Mouse (Mus musculus): Measurements from ENCODE around the gene Hck. TPM values are rescaled to one million over a fixed set of nuclear protein-coding genes. Genes with fewer than 3 reads are reported as not detected.

Hck gene
- polyA plus RNA-seq, 1 experiment from 2014 or later = 1.9 TPM

GRCm38 (mm10) chr2:153107046-153107766, 1.1 kb upstream of the Hck start:
- H3K4me2 ChIP-seq (ENCODE audit: low read length) = peak overlapping the region; percentile 75
- peak overlapping the region in 1 of 2 experiments; percentile 46; a peak in 3 of 4 replicates for H3K4me3 ChIP-seq (ENCODE audit: control insufficient read depth in 1 of 2, insufficient read depth in 1 of 2, low read depth in 1 of 2, low read length in 2 of 2)
- H3K9ac ChIP-seq (ENCODE audit: low read length) = no peak overlapping the region
- no peak for ATAC-seq (ENCODE audit: insufficient number of reproducible peaks, insufficient read depth, low FRiP score, low read depth)
- peaks cover 52% of the 10 kb centered on the region for H3K27me3 ChIP-seq (ENCODE audit: control insufficient read depth, insufficient read depth, low read length)
- H3K36me3 ChIP-seq (ENCODE audit: control insufficient read depth, insufficient read depth, low read length) = no peaks in the 10 kb centered on the region
- no peak overlapping the region for H3K27ac ChIP-seq (replicated peaks in 1 of 2; ENCODE audit: control insufficient read depth in 1 of 2, insufficient read depth in 1 of 2, low read depth in 2 of 2, low read length in 2 of 2)
- peaks cover 0 to 6% of the 10 kb centered on the region in 2 experiments; a peak in 2 of 4 replicates for H3K4me1 ChIP-seq (ENCODE audit: control insufficient read depth in 2 of 2, insufficient read depth in 2 of 2, low read length in 2 of 2)
- 36% methylated on average over 23 of the region's 23 CpGs for WGBS
- no peaks in the 10 kb centered on the region for H3K9me3 ChIP-seq (ENCODE audit: control insufficient read depth, low read length)

- Histone ChIP-seq H3K4me1 (ENCODE audit: control insufficient read depth in 2 of 2, insufficient read depth in 2 of 2, low read length in 2 of 2) (peaks cover 0 to 6% of the 10 kb centered on the region in 2 experiments; a peak in 2 of 4 replicates), H3K9me3 (ENCODE audit: control insufficient read depth, low read length) (no peaks in the 10 kb centered on the region), H3K27me3 (ENCODE audit: control insufficient read depth, insufficient read depth, low read length) (peaks cover 52% of the 10 kb centered on the region), H3K4me3 (ENCODE audit: control insufficient read depth in 1 of 2, insufficient read depth in 1 of 2, low read depth in 1 of 2, low read length in 2 of 2) (peak overlapping the region; percentile 6 to 46; a peak in 3 of 4 replicates), H3K4me2 (ENCODE audit: low read length) (peak overlapping the region; percentile 75), H3K27ac (replicated peaks in 1 of 2; ENCODE audit: control insufficient read depth in 1 of 2, insufficient read depth in 1 of 2, low read depth in 2 of 2, low read length in 2 of 2) (no peak overlapping the region), H3K36me3 (ENCODE audit: control insufficient read depth, insufficient read depth, low read length) (no peaks in the 10 kb centered on the region), H3K9ac (ENCODE audit: low read length) (no peak overlapping the region)
- no peak for ATAC-seq (ENCODE audit: insufficient number of reproducible peaks, insufficient read depth, low FRiP score, low read depth)
- WGBS = 1% methylated on average over 15 of the region's 15 CpGs
These were observed 466 bp upstream of the Hck start for GRCm38 (mm10) chr2:153107802-153108201.

GRCm38 (mm10) chr2:153109596-153109995, 1.3 kb downstream of the Hck start:
- no peak for ATAC-seq (ENCODE audit: insufficient number of reproducible peaks, insufficient read depth, low FRiP score, low read depth)
- no peak overlapping the region for H3K4me2 ChIP-seq (ENCODE audit: low read length)
- WGBS = 66% methylated on average over 7 of the region's 7 CpGs

DNA sequence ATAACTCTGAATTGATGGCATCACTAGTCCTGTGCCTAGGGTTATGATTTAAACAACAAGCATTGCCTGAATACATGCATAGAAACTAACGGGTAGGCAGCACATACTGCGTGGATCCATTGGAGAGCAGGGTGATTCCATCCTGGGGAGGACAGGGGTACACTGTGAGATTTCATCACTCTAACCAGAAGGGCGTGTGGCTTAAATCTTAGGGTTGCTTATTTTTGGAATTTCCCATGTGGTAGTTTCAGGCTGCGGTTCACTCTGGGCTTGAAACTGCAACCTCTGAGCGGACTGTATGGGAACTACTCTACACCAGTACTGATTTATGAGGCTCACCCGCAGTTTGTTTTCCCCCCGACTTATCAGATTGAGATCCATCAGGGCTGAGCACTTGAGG, 3.0 kb downstream of the Hck start:
- H3K27me3 ChIP-seq (ENCODE audit: control insufficient read depth, insufficient read depth, low read length) = peaks cover 51% of the 10 kb centered on the region

More at GRCm38 (mm10) chr2:153109596-153109995, 1.3 kb downstream of the Hck start:
- H3K4me1 ChIP-seq (ENCODE audit: control insufficient read depth in 2 of 2, insufficient read depth in 2 of 2, low read length in 2 of 2) = peaks cover 0 to 6% of the 10 kb centered on the region in 2 experiments; a peak in 2 of 4 replicates
- no peak overlapping the region for H3K9ac ChIP-seq (ENCODE audit: low read length)
- H3K36me3 ChIP-seq (ENCODE audit: control insufficient read depth, insufficient read depth, low read length) = no peaks in the 10 kb centered on the region
- H3K27me3 ChIP-seq (ENCODE audit: control insufficient read depth, insufficient read depth, low read length) = peaks cover 52% of the 10 kb centered on the region
- no peak overlapping the region for H3K27ac ChIP-seq (replicated peaks in 1 of 2; ENCODE audit: control insufficient read depth in 1 of 2, insufficient read depth in 1 of 2, low read depth in 2 of 2, low read length in 2 of 2)
- no peak overlapping the region for H3K4me3 ChIP-seq (ENCODE audit: control insufficient read depth in 1 of 2, insufficient read depth in 1 of 2, low read depth in 1 of 2, low read length in 2 of 2)
- H3K9me3 ChIP-seq (ENCODE audit: control insufficient read depth, low read length) = no peaks in the 10 kb centered on the region

GRCm38 (mm10) chr2:153115679-153116081, 7.4 kb downstream of the Hck start:
- no peaks in the 10 kb centered on the region for H3K4me1 ChIP-seq (ENCODE audit: control insufficient read depth in 2 of 2, insufficient read depth in 2 of 2, low read length in 2 of 2)
- 67% methylated on average over 4 of the region's 4 CpGs for WGBS
- no peak overlapping the region for H3K9ac ChIP-seq (ENCODE audit: low read length)
- no peak overlapping the region for H3K4me3 ChIP-seq (ENCODE audit: control insufficient read depth in 1 of 2, insufficient read depth in 1 of 2, low read depth in 1 of 2, low read length in 2 of 2)
- no peak overlapping the region for H3K4me2 ChIP-seq (ENCODE audit: low read length)
- no peak for ATAC-seq (ENCODE audit: insufficient number of reproducible peaks, insufficient read depth, low FRiP score, low read depth)
- H3K36me3 ChIP-seq (ENCODE audit: control insufficient read depth, insufficient read depth, low read length) = no peaks in the 10 kb centered on the region
- no peaks in the 10 kb centered on the region for H3K9me3 ChIP-seq (ENCODE audit: control insufficient read depth, low read length)
- no peak overlapping the region for H3K27ac ChIP-seq (replicated peaks in 1 of 2; ENCODE audit: control insufficient read depth in 1 of 2, insufficient read depth in 1 of 2, low read depth in 2 of 2, low read length in 2 of 2)
- H3K27me3 ChIP-seq (ENCODE audit: control insufficient read depth, insufficient read depth, low read length) = peaks cover 9% of the 10 kb centered on the region

More for the DNA sequence above, 3.0 kb downstream of the Hck start:
- no peak for ATAC-seq (ENCODE audit: insufficient number of reproducible peaks, insufficient read depth, low FRiP score, low read depth)
- no peak overlapping the region for H3K4me2 ChIP-seq (ENCODE audit: low read length)
- no peak overlapping the region for H3K9ac ChIP-seq (ENCODE audit: low read length)
- no peaks in the 10 kb centered on the region for H3K36me3 ChIP-seq (ENCODE audit: control insufficient read depth, insufficient read depth, low read length)
- H3K4me1 ChIP-seq (ENCODE audit: control insufficient read depth in 2 of 2, insufficient read depth in 2 of 2, low read length in 2 of 2) = peaks cover 0 to 6% of the 10 kb centered on the region in 2 experiments; a peak in 2 of 4 replicates
- H3K9me3 ChIP-seq (ENCODE audit: control insufficient read depth, low read length) = no peaks in the 10 kb centered on the region
- no peak overlapping the region for H3K4me3 ChIP-seq (ENCODE audit: control insufficient read depth in 1 of 2, insufficient read depth in 1 of 2, low read depth in 1 of 2, low read length in 2 of 2)
- no peak overlapping the region for H3K27ac ChIP-seq (replicated peaks in 1 of 2; ENCODE audit: control insufficient read depth in 1 of 2, insufficient read depth in 1 of 2, low read depth in 2 of 2, low read length in 2 of 2)
- WGBS = 73% methylated on average over 7 of the region's 7 CpGs

DNA sequence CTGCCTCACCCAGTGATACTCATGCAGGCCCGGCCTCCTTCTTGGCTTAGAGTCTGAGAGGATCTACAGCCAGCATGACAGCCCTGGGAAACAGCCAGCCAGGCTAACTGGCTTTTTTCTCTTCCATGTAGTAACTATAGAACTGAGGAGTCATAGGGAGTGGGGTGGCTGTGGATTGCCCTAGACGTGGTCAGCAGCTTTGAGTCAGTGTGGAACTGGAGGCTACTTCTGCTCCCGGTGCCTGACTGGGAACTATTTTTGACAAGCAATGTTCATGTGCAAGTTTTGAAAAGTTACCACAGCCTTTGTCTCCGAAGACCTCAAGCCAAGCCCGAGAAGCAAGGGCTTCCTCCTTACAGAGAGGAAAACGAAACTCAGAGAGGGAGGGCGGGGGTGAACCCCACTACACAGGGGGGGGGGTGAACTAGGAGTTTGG, 8.8 kb downstream of the Hck start:
- Histone ChIP-seq H3K27me3 (ENCODE audit: control insufficient read depth, insufficient read depth, low read length) (no peaks in the 10 kb centered on the region), H3K4me2 (ENCODE audit: low read length) (no peak overlapping the region), H3K27ac (replicated peaks in 1 of 2; ENCODE audit: control insufficient read depth in 1 of 2, insufficient read depth in 1 of 2, low read depth in 2 of 2, low read length in 2 of 2) (no peak overlapping the region), H3K36me3 (ENCODE audit: control insufficient read depth, insufficient read depth, low read length) (no peaks in the 10 kb centered on the region), H3K9ac (ENCODE audit: low read length) (no peak overlapping the region), H3K4me3 (ENCODE audit: control insufficient read depth in 1 of 2, insufficient read depth in 1 of 2, low read depth in 1 of 2, low read length in 2 of 2) (no peak overlapping the region), H3K9me3 (ENCODE audit: control insufficient read depth, low read length) (no peaks in the 10 kb centered on the region), H3K4me1 (ENCODE audit: control insufficient read depth in 2 of 2, insufficient read depth in 2 of 2, low read length in 2 of 2) (no peaks in the 10 kb centered on the region)
- ATAC-seq (ENCODE audit: insufficient number of reproducible peaks, insufficient read depth, low FRiP score, low read depth) = no peak
- 81% methylated on average over 7 of the region's 7 CpGs for WGBS

DNA sequence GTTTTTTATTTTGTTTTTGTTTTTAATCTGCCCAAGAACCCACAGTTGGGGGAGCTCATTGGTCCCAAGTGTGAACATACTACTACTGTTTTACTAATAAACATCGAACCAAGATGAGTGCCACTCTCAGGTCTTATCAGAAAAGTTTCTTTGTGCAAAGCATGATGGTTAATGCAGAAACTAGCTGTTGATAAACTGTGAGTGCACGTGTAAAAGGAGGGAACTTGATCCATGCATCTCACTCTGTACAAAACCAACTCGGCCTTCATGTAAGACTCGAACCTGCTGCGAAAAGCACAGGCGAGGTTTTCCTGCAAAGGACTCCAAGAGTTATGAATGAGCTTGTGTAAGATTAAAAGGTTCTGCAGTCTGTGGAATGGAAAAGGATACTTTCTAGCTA, 11.2 kb downstream of the Hck start:
- 81% methylated on average over 6 of the region's 6 CpGs for WGBS
- Histone ChIP-seq H3K9me3 (ENCODE audit: control insufficient read depth, low read length) (no peaks in the 10 kb centered on the region), H3K27ac (replicated peaks in 1 of 2; ENCODE audit: control insufficient read depth in 1 of 2, insufficient read depth in 1 of 2, low read depth in 2 of 2, low read length in 2 of 2) (no peak overlapping the region), H3K27me3 (ENCODE audit: control insufficient read depth, insufficient read depth, low read length) (no peaks in the 10 kb centered on the region), H3K36me3 (ENCODE audit: control insufficient read depth, insufficient read depth, low read length) (no peaks in the 10 kb centered on the region), H3K9ac (ENCODE audit: low read length) (no peak overlapping the region), H3K4me2 (ENCODE audit: low read length) (no peak overlapping the region), H3K4me3 (ENCODE audit: control insufficient read depth in 1 of 2, insufficient read depth in 1 of 2, low read depth in 1 of 2, low read length in 2 of 2) (no peak overlapping the region), H3K4me1 (ENCODE audit: control insufficient read depth in 2 of 2, insufficient read depth in 2 of 2, low read length in 2 of 2) (no peaks in the 10 kb centered on the region)
- ATAC-seq (ENCODE audit: insufficient number of reproducible peaks, insufficient read depth, low FRiP score, low read depth) = no peak

Data from heart, embryonic 14.5 days (tissue).